Mouse (Mus musculus) T-cell, adult 2 months (primary cell): Measurements from ENCODE around the gene Pet117.
"Not testable (repeated sequence)": the region's sequence is repeated elsewhere in the genome, so short reads cannot be mapped to it uniquely, and the experiment has no call there.

Source experiments
- DNase-seq: peaks from one replicate; pipeline ENCODE4 v3.0.0; 2022; ENCODE audit warnings: low spot score

The Pet117 gene

GRCm38 (mm10) chr2:144368400-144369019, at the start of gene Pet117, which contains the start of gene Kat14:
Pet117 (plus strand) TSS chr2:144368996.
Kat14 (plus strand) TSS chr2:144368983.
- peak; percentile 90 for DNase-seq

GRCm38 (mm10) chr2:144324218-144324617, 44.6 kb upstream of the Pet117 start:
- no peak for DNase-seq

GRCm38 (mm10) chr2:144329451-144329850, 39.3 kb upstream of the Pet117 start:
- no peak for DNase-seq

GRCm38 (mm10) chr2:144329937-144330336, 38.9 kb upstream of the Pet117 start:
- DNase-seq = no peak

- DNase-seq = no peak
Measured at GRCm38 (mm10) chr2:144330352-144330959, 38.3 kb upstream of the Pet117 start.

- no peak for DNase-seq
Measured at GRCm38 (mm10) chr2:144330960-144331371, 37.8 kb upstream of the Pet117 start.

GRCm38 (mm10) chr2:144331401-144332302, 37.1 kb upstream of the Pet117 start, which contains the start of gene Ovol2:
Ovol2 (minus strand) TSS chr2:144332146.
- no peak for DNase-seq

GRCm38 (mm10) chr2:144332486-144332885, 36.3 kb upstream of the Pet117 start:
- no peak for DNase-seq

GRCm38 (mm10) chr2:144333138-144333842, 35.5 kb upstream of the Pet117 start:
- no peak for DNase-seq

GRCm38 (mm10) chr2:144337230-144337629, 31.6 kb upstream of the Pet117 start:
- no peak for DNase-seq

- DNase-seq = no peak
Measured at GRCm38 (mm10) chr2:144337701-144338100, 31.1 kb upstream of the Pet117 start.

GRCm38 (mm10) chr2:144338149-144338548, 30.6 kb upstream of the Pet117 start:
- DNase-seq = not testable (repeated sequence)

GRCm38 (mm10) chr2:144343158-144343557, 25.6 kb upstream of the Pet117 start:
- DNase-seq = no peak

- DNase-seq = no peak
Measured at GRCm38 (mm10) chr2:144348525-144348924, 20.3 kb upstream of the Pet117 start.

- DNase-seq = no peak
Measured at GRCm38 (mm10) chr2:144352843-144353242, 16.0 kb upstream of the Pet117 start.

GRCm38 (mm10) chr2:144369020-144369421, 225 bp downstream of the Pet117 start:
- peak; percentile 79 for DNase-seq

- DNase-seq = no peak
Measured at GRCm38 (mm10) chr2:144369511-144369910, 715 bp downstream of the Pet117 start.

GRCm38 (mm10) chr2:144371566-144371965, 2.8 kb downstream of the Pet117 start:
- no peak for DNase-seq

GRCm38 (mm10) chr2:144373063-144373462, 4.3 kb downstream of the Pet117 start:
- no peak for DNase-seq

- DNase-seq = no peak
Measured at GRCm38 (mm10) chr2:144375063-144375703, 6.4 kb downstream of the Pet117 start.

GRCm38 (mm10) chr2:144381293-144381692, 12.5 kb downstream of the Pet117 start:
- no peak for DNase-seq
